Mouse (Mus musculus) intestine, postnatal 0 days (tissue): Measurements from ENCODE around the gene Dhx16. TPM values are rescaled to one million over a fixed set of nuclear protein-coding genes. Genes with fewer than 3 reads are reported as not detected.

Experiments
- ATAC-seq: fragments of 200-750 bp; cut with Nextera tagmentation; 2 replicates; pipeline ENCODE4 v1.8.0; 2017; ENCODE audit warnings: mild to moderate bottlenecking, moderate TSS enrichment, moderate library complexity
- H3K27ac ChIP-seq: fragments of 300-500 bp; sonication (generic); 2 replicates; pipeline ENCODE4 v1.5.1; 2014; ENCODE audit warnings: mild to moderate bottlenecking, low read depth, low read length, moderate library complexity
- H3K27me3 ChIP-seq: fragments of 300-500 bp; sonication (generic); replicated peaks from 2 replicates; pipeline ENCODE4 v1.6.1; 2014; ENCODE audit warnings: low read length, mixed read lengths; ENCODE audit not compliant: control insufficient read depth, insufficient read depth
- H3K36me3 ChIP-seq: fragments of 300-500 bp; sonication (generic); 2 replicates; pipeline ENCODE4 v1.6.1; 2014; ENCODE audit warnings: mild to moderate bottlenecking, moderate library complexity; ENCODE audit not compliant: control insufficient read depth, insufficient read depth
- H3K4me1 ChIP-seq: fragments of 300-500 bp; sonication (generic); replicated peaks from 2 replicates; pipeline ENCODE4 v1.6.1; 2014; ENCODE audit warnings: antibody characterized with exemption, low read length, mixed read lengths; ENCODE audit not compliant: control insufficient read depth, insufficient read depth
- H3K4me2 ChIP-seq: fragments of 300-500 bp; sonication (generic); replicated peaks from 2 replicates; pipeline ENCODE4 v1.6.1; 2014; ENCODE audit warnings: low read depth, mild to moderate bottlenecking, moderate library complexity
- H3K4me3 ChIP-seq: fragments of 300-500 bp; sonication (generic); 2 replicates; pipeline ENCODE4 v1.5.1; 2014; ENCODE audit warnings: low read depth, low read length
- H3K9ac ChIP-seq: fragments of 300-500 bp; sonication (generic); 2 replicates; pipeline ENCODE4 v1.6.1; 2014; ENCODE audit warnings: mild to moderate bottlenecking, low read depth, low read length
- H3K9me3 ChIP-seq: fragments of 300-500 bp; sonication (generic); 2 replicates; pipeline ENCODE4 v1.6.1; 2016; ENCODE audit warnings: mixed run types; ENCODE audit not compliant: control insufficient read depth
- CTCF ChIP-seq: sonication (generic); IDR thresholded peaks from 2 replicates; pipeline ENCODE4 v1.5.1; 2016; ENCODE audit warnings: low read depth, mild to moderate bottlenecking, control low read depth, antibody characterized with exemption, moderate library complexity
- WGBS: fragments of 180-500 bp; shearing (Covaris S2); extraction: QIAGEN DNeasy Blood & Tissue Kit; methylation state at CpG from one replicate; pipeline ENCODE4 v1.1.7; 2014; 5-methylcytosine and 5-hydroxymethylcytosine counted together
- polyA plus RNA-seq: library from polyadenylated mRNA; unstranded; fragments of >200 nt; fragmentation: Nextera tagmentation; extraction: Ambion mirVana; gene quantifications from 2 replicates; pipeline ENCODE4 v1.2.1, GENCODE M21; 2015

Gene Dhx16
- polyA plus RNA-seq, 1 experiment from 2014 or later: 17.2 TPM

DNA sequence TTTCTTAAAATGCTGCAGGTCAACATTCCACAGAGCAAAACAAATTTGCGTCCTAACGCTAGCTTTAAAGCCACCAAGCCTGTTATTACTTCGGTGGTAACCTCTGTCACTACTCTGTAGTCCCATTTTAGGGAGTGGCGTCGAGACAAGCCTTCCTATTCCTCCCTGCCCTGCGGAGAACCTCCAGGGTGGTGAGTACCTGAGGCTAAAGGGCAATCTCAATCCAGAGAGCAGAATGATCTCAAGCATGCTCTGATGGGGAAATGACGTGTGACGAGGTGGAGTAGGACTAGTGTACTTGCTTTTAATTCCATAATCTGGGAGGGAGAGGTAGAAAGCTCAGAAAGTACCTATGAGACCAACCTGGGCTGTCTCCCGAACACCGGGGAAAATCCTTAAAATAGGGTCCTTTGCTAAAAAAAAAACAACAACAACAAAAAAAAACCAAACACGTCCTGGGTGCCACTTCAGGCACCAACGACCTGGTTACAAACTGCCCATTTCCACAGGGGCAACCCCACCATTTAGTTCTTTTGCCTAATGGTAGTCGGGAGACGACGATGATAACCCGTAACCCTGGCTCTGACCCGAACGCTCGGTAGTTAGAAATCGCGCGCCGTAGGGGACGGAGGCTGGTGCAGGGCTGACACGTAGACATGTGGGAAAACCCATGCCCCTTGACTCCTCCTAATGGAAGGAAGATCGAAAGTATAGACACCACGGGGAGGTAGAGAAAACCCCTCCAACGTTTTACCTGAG, 36.1 kb downstream of the Dhx16 start:
- peak overlapping the region; percentile 66 for H3K9ac ChIP-seq
- TF ChIP-seq CTCF: no peak
- 1% methylated on average over 28 of the region's 28 CpGs for WGBS
- H3K4me1 ChIP-seq: peaks cover 7% of the 10 kb centered on the region; the same call in 1 of the 2 replicates
- H3K4me2 ChIP-seq: peak overlapping the region; percentile 69
- H3K36me3 ChIP-seq: peaks cover 22% of the 10 kb centered on the region
- H3K4me3 ChIP-seq: peak overlapping the region; percentile 86
- H3K27me3 ChIP-seq: no peaks in the 10 kb centered on the region
- peak overlapping the region; percentile 90 for H3K27ac ChIP-seq
- ATAC-seq: peak; percentile 29
- no peaks in the 10 kb centered on the region for H3K9me3 ChIP-seq

DNA sequence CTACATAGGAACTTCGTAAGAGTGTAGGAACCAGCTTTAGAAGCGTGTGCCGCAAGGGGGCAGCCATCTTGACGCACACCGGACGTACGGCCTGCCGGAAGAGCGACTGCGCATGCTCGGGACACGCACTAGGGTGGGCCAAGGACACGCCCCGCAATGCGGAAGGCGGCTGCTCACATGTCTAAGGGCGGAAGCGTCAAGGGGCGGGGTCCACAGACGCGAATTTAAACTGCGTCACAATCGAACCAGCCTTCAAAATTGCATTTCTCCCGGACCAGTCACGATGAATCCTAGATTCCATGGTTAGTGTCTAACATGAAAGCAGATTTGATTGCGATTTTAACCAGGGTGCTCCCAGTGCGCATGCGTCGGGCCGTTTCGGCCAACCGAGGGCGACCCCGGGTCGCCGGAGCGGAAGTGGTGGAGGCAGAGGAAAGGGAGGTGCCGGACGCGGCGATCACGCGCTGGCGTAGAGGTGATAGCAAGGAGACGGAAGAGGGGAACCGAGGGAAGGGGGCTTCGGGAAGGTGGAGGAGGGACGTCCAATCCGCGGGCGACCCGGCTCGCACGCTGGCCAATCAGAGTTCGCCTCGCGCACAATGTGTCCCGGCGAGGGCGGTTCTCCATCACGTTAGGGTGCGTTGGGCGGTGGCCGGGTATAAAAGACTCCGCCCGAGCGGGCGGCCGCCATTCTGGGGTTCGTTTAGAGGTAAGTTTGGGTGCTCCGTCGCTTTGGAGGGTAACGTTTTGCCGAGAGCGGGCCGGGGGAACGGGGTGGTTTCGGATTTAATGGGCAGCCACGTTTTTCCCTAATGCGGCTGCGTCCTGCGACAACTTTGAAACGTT, 36.9 kb downstream of the Dhx16 start, which contains the start of the genes Mrps18b and Ppp1r10:
Mrps18b (minus strand) TSS at position 93 of the 846 bp plus-strand sequence.
Ppp1r10 (plus strand) TSS at position 138 of the 846 bp plus-strand sequence.
- WGBS: under 1% methylated on average over 83 of the region's 83 CpGs

DNA sequence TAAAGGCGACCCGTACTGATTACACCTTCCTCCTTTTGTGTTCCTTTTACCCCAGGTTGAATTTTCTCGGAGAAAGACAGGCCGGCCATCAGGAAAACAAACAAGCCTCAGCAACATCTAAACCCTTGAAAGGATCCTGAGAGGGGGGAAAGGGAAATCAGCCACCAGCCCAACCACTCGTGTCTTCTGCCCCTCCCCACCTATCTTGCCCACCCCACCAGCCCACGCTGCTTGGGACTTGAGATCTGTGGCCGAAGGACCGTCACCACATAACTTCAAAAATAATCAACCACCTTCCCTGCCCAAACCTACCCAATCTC, 37.5 kb downstream of the Dhx16 start:
- ATAC-seq: no peak

More for the DNA sequence above, 36.9 kb downstream of the Dhx16 start, which contains the start of the genes Mrps18b and Ppp1r10:
- Histone ChIP-seq H3K9me3 (no peaks in the 10 kb centered on the region), H3K4me2 (peak within 1 kb of the TSS; percentile 69), H3K27ac (peak within 1 kb of the TSS; percentile 95), H3K4me1 (peaks cover 7% of the 10 kb centered on the region; the same call in 1 of the 2 replicates), H3K27me3 (no peaks in the 10 kb centered on the region), H3K36me3 (peaks cover 18% of the 10 kb centered on the region), H3K9ac (peak within 1 kb of the TSS; percentile 93), H3K4me3 (peak within 1 kb of the TSS; percentile 86)
- peak; percentile 92 for ATAC-seq
- peak; percentile 83 for TF ChIP-seq CTCF

DNA sequence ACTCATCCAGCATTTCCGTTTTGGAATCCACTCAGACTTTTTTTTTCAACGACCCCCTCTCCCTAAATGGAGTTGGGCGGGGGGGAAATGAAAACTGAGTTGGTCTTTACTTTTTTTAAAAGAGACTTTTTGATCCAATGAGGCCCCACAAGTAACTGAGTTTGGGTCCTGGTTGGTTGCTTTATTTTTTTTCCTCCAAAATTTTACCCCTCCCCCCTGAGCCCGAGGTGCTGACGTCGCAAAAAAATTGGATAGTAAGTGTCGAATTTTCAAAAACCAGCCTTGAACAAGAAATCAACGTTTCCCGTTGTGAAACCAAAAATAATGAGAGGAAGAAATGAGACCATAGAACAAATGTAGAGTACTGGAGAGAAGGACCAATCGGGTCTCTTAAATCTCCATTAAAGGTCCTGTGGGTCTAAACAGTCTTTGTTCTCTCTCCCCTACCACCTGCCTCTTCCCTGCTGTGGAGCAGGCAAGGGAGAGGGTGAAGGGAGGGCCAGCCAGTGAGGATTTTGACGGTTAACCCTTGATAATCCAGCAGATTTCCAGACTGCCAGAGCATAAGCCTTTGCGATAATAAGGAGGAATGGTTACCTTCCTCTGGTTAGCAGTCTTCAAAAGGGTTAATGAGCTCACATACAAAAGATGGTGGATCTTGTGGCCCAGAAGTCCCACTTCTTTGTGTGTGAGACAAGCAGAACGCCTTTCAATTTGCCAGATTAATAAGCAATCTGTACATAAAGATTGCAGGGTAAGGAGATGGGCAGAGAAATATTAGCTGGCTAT, 38.0 kb downstream of the Dhx16 start:
- peak overlapping the region; percentile 95 for H3K27ac ChIP-seq
- no peak for TF ChIP-seq CTCF
- H3K36me3 ChIP-seq: peaks cover 9% of the 10 kb centered on the region
- WGBS: 0% methylated on average over 13 of the region's 13 CpGs
- H3K9ac ChIP-seq: peak overlapping the region; percentile 93
- ATAC-seq: no peak
- H3K4me3 ChIP-seq: peak overlapping the region; percentile 86
- H3K4me2 ChIP-seq: peak overlapping the region; percentile 69
- H3K4me1 ChIP-seq: peaks cover 7% of the 10 kb centered on the region; the same call in 1 of the 2 replicates
- no peaks in the 10 kb centered on the region for H3K27me3 ChIP-seq
- no peaks in the 10 kb centered on the region for H3K9me3 ChIP-seq

More for the DNA sequence above, 37.5 kb downstream of the Dhx16 start:
- peak overlapping the region; percentile 69 for H3K4me2 ChIP-seq
- peak overlapping the region; percentile 86 for H3K4me3 ChIP-seq
- H3K27me3 ChIP-seq: no peaks in the 10 kb centered on the region
- H3K4me1 ChIP-seq: peaks cover 7% of the 10 kb centered on the region; the same call in 1 of the 2 replicates
- peak overlapping the region; percentile 93 for H3K9ac ChIP-seq
- TF ChIP-seq CTCF: no peak
- peaks cover 14% of the 10 kb centered on the region for H3K36me3 ChIP-seq
- no peaks in the 10 kb centered on the region for H3K9me3 ChIP-seq
- peak overlapping the region; percentile 95 for H3K27ac ChIP-seq
- 0% methylated on average over 8 of the region's 8 CpGs for WGBS

DNA sequence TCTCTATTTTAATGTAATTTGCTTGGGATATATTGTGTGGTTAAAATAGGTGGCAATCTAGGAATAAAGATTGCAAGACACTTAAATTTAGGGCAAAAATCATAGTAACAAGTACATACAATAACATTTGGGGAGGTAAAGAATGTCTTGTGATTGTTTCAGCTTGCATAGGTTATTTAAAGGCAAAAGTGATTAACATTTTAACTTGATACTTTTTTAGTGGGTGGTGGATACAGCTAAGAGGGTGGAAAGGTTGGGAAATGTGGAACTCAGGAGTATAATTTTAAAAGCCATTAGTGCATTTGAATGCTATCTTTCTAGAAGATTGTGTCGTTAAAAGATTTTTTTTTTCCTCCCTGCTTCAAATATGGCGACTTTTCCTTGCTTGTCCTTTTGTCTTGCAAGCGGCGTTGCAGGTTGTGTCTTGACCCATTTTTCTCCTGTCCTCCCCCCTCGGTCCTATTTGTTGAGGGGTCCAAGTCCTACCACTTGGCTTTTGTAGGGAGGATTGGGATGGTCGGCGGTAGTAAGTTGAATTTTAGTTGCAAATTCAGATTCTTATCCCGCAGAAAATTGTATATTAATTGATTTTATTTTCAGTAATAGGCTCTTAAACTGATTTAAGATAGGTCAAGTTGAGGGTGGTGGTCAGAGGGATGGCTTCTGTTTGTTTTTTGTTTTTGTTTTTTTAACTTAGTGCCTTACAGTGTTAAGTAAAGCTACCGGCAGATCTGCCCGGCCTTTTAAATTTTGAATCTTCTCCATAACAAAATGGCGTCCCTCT, 38.8 kb downstream of the Dhx16 start:
- no peaks in the 10 kb centered on the region for H3K9me3 ChIP-seq
- peak overlapping the region; percentile 69 for H3K4me2 ChIP-seq
- peaks cover 7% of the 10 kb centered on the region; the same call in 1 of the 2 replicates for H3K4me1 ChIP-seq
- H3K9ac ChIP-seq: peak overlapping the region; percentile 93
- under 1% methylated on average over 11 of the region's 11 CpGs for WGBS
- peak overlapping the region; percentile 95 for H3K27ac ChIP-seq
- no peak for TF ChIP-seq CTCF
- no peak for ATAC-seq
- H3K27me3 ChIP-seq: no peaks in the 10 kb centered on the region
- peak overlapping the region; percentile 86 for H3K4me3 ChIP-seq
- H3K36me3 ChIP-seq: peaks cover 4% of the 10 kb centered on the region
